Comparison of ENCODE assay signal across 32 mouse cellular contexts in the genomic region with DNA sequence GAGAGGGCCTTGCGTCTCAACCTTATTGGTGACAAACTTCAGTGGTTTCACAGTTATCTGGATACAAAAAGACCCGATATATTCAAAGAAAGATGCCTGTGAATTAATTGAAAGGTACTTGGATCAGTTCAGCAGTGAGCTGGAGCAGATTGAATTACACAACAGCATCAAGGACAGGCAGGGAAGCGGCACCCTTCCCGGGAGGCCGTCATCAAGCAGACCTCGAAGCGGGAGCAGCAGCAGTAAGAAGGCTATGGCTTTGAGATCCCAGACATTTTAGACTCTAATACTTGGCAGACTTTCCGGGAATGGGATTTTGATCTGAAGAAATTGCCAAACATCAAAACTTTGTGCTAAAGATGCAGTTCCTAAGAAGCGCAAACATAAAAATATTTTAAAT. TPM values are rescaled to one million over a fixed set of nuclear protein-coding genes. Genes with fewer than 3 reads are reported as not detected.
"Had no signal": no experiment of that assay in that cellular context is flagged by ENCODE, and none has a peak within 500 bp of the region (broad histone marks: within the 10 kb centered on the region; RNA-seq: fewer than 3 reads in every experiment).

No protein-coding gene starts in this region.

- DNase-seq: kidney, adult 8-10 months; kidney, postnatal 25 days; layer of hippocampus, adult 9-11 months; liver, embryonic 13.5 days; lung, adult 2 months; lung, postnatal 14 days; retina, postnatal 1 day; right cerebral cortex, postnatal 25 days; spleen, adult 18-20 months; thymus, postnatal 25 days had no signal

- H3K27ac ChIP-seq: layer of hippocampus, adult 2 months; left cerebral cortex, adult 2 months; liver, embryonic 13.5 days; macrophage; midbrain, embryonic 12.5 days; neural tube, embryonic 13.5 days; stomach, embryonic 15.5 days had no signal

- H3K4me1 ChIP-seq: liver, embryonic 13.5 days; midbrain, embryonic 12.5 days; neural tube, embryonic 13.5 days; stomach, embryonic 15.5 days had no signal

- H3K4me3 ChIP-seq: layer of hippocampus, adult 2 months; left cerebral cortex, adult 2 months; liver, embryonic 13.5 days; midbrain, embryonic 12.5 days; myocyte; neural tube, embryonic 13.5 days; stomach, embryonic 15.5 days had no signal

- H3K36me3 ChIP-seq: liver, embryonic 13.5 days; midbrain, embryonic 12.5 days; neural tube, embryonic 13.5 days; stomach, embryonic 15.5 days had no signal

- H3K27me3 ChIP-seq: liver, embryonic 13.5 days; midbrain, embryonic 12.5 days; neural tube, embryonic 13.5 days; stomach, embryonic 15.5 days had no signal

RNA-seq across cellular contexts. Expression of a gene that starts 4.4 kb away (rescaled TPM):
- total RNA-seq: layer of hippocampus, adult 2 months; layer of hippocampus, postnatal 25 days; left cerebral cortex, adult 2 months; left cerebral cortex, postnatal 10 days; left cerebral cortex, postnatal 36 days; megakaryocyte, adult 5-6 weeks; monocyte, adult 5-6 weeks; neutrophil, adult 5-6 weeks had no signal
- polyA plus RNA-seq: liver, adult 2 months; liver, embryonic 13.5 days; lung, adult 2 months; macrophage; midbrain, embryonic 16.5 days; myocyte had no signal

RNA-seq across cellular contexts. Expression of a gene that starts 22.7 kb away (rescaled TPM):
- total RNA-seq: layer of hippocampus, adult 2 months; layer of hippocampus, postnatal 25 days; left cerebral cortex, adult 2 months; left cerebral cortex, postnatal 10 days; left cerebral cortex, postnatal 36 days; liver, adult 2 months; megakaryocyte, adult 5-6 weeks; monocyte, adult 5-6 weeks; neutrophil, adult 5-6 weeks had no signal
- polyA plus RNA-seq: kidney, embryonic 16.5 days; large intestine, adult 2 months; limb, embryonic 11.5 days; limb, embryonic 14.5 days; liver, adult 2 months; liver, embryonic 13.5 days; liver, embryonic 16.5 days; lung, adult 2 months; lung, embryonic 16.5 days; macrophage; midbrain, embryonic 12.5 days; midbrain, embryonic 16.5 days; myocyte; neural tube, embryonic 13.5 days; stomach, embryonic 15.5 days; thymus, postnatal 0 days had no signal

RNA-seq across cellular contexts. Expression of a gene that starts 35.0 kb away (rescaled TPM):
- total RNA-seq: layer of hippocampus, adult 2 months; layer of hippocampus, postnatal 25 days; left cerebral cortex, adult 2 months; left cerebral cortex, postnatal 10 days; left cerebral cortex, postnatal 36 days; liver, adult 2 months; megakaryocyte, adult 5-6 weeks; monocyte, adult 5-6 weeks; neutrophil, adult 5-6 weeks had no signal
- polyA plus RNA-seq: kidney, embryonic 16.5 days; large intestine, adult 2 months; limb, embryonic 11.5 days; limb, embryonic 14.5 days; liver, adult 2 months; liver, embryonic 13.5 days; liver, embryonic 16.5 days; lung, adult 2 months; lung, embryonic 16.5 days; macrophage; midbrain, embryonic 12.5 days; myocyte; neural tube, embryonic 13.5 days; stomach, embryonic 15.5 days; thymus, postnatal 0 days had no signal

RNA-seq across cellular contexts. Expression of a gene that starts 45.3 kb away (rescaled TPM):
- total RNA-seq: layer of hippocampus, adult 2 months; layer of hippocampus, postnatal 25 days; left cerebral cortex, adult 2 months; left cerebral cortex, postnatal 10 days; left cerebral cortex, postnatal 36 days; liver, adult 2 months; megakaryocyte, adult 5-6 weeks; monocyte, adult 5-6 weeks; neutrophil, adult 5-6 weeks had no signal
- polyA plus RNA-seq: kidney, embryonic 16.5 days; large intestine, adult 2 months; limb, embryonic 11.5 days; limb, embryonic 14.5 days; liver, adult 2 months; liver, embryonic 13.5 days; liver, embryonic 16.5 days; lung, adult 2 months; lung, embryonic 16.5 days; macrophage; midbrain, embryonic 12.5 days; midbrain, embryonic 16.5 days; myocyte; neural tube, embryonic 13.5 days; stomach, embryonic 15.5 days had no signal

RNA-seq across cellular contexts. Expression of a gene that starts 53.9 kb away (rescaled TPM):
- total RNA-seq: layer of hippocampus, adult 2 months; layer of hippocampus, postnatal 25 days; left cerebral cortex, adult 2 months; left cerebral cortex, postnatal 10 days; left cerebral cortex, postnatal 36 days; liver, adult 2 months; megakaryocyte, adult 5-6 weeks; monocyte, adult 5-6 weeks; neutrophil, adult 5-6 weeks had no signal
- polyA plus RNA-seq: kidney, embryonic 16.5 days; large intestine, adult 2 months; limb, embryonic 11.5 days; liver, adult 2 months; liver, embryonic 13.5 days; liver, embryonic 16.5 days; lung, adult 2 months; lung, embryonic 16.5 days; macrophage; midbrain, embryonic 16.5 days; myocyte; stomach, embryonic 15.5 days; thymus, postnatal 0 days had no signal
